Comparison of ENCODE assay signal across 14 mouse cellular contexts in the genomic region with DNA sequence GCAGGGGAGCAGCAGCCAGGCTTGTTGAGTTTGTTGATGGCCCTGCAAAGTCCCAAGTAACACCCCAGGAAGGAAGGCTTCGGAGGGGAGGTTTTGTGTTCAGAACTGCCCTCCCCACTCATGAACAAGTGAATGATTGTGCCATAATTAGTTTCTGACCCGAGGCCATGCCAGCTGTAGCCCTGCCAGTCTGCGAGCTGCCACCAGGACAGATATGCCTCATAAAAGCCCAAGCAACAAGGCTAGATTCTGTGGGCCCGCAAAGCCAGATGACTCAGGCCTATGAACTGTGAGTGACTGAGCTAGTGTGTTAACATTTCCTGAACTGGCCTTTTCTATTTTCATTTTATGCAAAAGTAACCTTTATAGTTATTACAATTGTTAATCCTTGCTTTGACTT. TPM values are rescaled to one million over a fixed set of nuclear protein-coding genes. Genes with fewer than 3 reads are reported as not detected.
DNase-seq lines count a peak whose midpoint lies in the region; ATAC-seq and TF ChIP-seq lines count a peak whose summit lies in the region.
"Had no signal": no experiment of that assay in that cellular context is flagged by ENCODE, and none has a peak within 500 bp of the region (broad histone marks: within the 10 kb centered on the region; RNA-seq: fewer than 3 reads in every experiment).

No protein-coding gene starts in this region.

- H3K4me2 ChIP-seq in lung, postnatal 0 days (replicated peaks; ENCODE audit: low read depth, low read length): no peak overlapping the region
- no peak overlapping the region for H3K4me2 ChIP-seq in kidney, embryonic 15.5 days
- H3K4me2 ChIP-seq: lung, embryonic 15.5 days had no signal

- TF ChIP-seq EP300 in lung, postnatal 0 days (IDR thresholded peaks at IDR 0.05): no peak

- no peaks in the 10 kb centered on the region for H3K36me3 ChIP-seq in lung, postnatal 0 days (ENCODE audit: insufficient read depth, low read length)
- H3K36me3 ChIP-seq in kidney, embryonic 15.5 days: no peaks in the 10 kb centered on the region
- H3K36me3 ChIP-seq: lung, embryonic 15.5 days had no signal

- 0 out of 2 replicates have a peak, but pooled peaks have one; percentile 8 for TF ChIP-seq CTCF in lung, postnatal 0 days (IDR thresholded peaks at IDR 0.05)

- no peaks in the 10 kb centered on the region for H3K27me3 ChIP-seq in lung, postnatal 0 days (replicated peaks; ENCODE audit: insufficient read depth, low read length)
- no peaks in the 10 kb centered on the region for H3K27me3 ChIP-seq in kidney, embryonic 15.5 days
- H3K27me3 ChIP-seq: lung, embryonic 15.5 days had no signal

- no peak for ATAC-seq in cerebellum, adult (ENCODE audit: insufficient number of reproducible peaks, low FRiP score, low TSS enrichment)
- no peak for ATAC-seq in lung, postnatal 0 days
- ATAC-seq in kidney, embryonic 15.5 days (replicated peaks; ENCODE audit: low FRiP score): no peak
- ATAC-seq in activated CD4-positive, CD25-positive, alpha-beta regulatory T cell, adult 4 months: no peak

- H3K9me3 ChIP-seq in lung, postnatal 0 days (ENCODE audit: low read length): no peaks in the 10 kb centered on the region
- no peaks in the 10 kb centered on the region for H3K9me3 ChIP-seq in kidney, embryonic 15.5 days (replicated peaks)
- H3K9me3 ChIP-seq: lung, embryonic 15.5 days had no signal

- no peak overlapping the region for H3K4me3 ChIP-seq in lung, postnatal 0 days (ENCODE audit: low read depth, low read length)
- H3K4me3 ChIP-seq in kidney, embryonic 15.5 days (replicated peaks): no peak overlapping the region
- H3K4me3 ChIP-seq: heart, adult 2 months; left cerebral cortex, adult 2 months; lung, embryonic 15.5 days had no signal

- H3K27ac ChIP-seq in lung, postnatal 0 days (ENCODE audit: low read length): no peak overlapping the region
- peak overlapping the region; percentile 27; the same call in 1 of the 2 replicates for H3K27ac ChIP-seq in kidney, embryonic 15.5 days
- H3K27ac ChIP-seq: heart, adult 2 months; left cerebral cortex, adult 2 months had no signal

- no peaks in the 10 kb centered on the region for H3K4me1 ChIP-seq in lung, postnatal 0 days (ENCODE audit: insufficient read depth, low read depth, low read length)
- peaks cover 5% of the 10 kb centered on the region for H3K4me1 ChIP-seq in kidney, embryonic 15.5 days

- 57% methylated on average over 4 of the region's 4 CpGs for WGBS in lung, postnatal 0 days
- WGBS in kidney, embryonic 15.5 days: 51% methylated on average over 4 of the region's 4 CpGs

- peak; percentile 1 for DNase-seq in cerebellum, adult 18-20 months
- DNase-seq in lung, postnatal 0 days (ENCODE audit: low spot score): peak; percentile 10
- no peak for DNase-seq in lung, postnatal 10 days
- DNase-seq in right cerebral cortex, postnatal 14 days: peak; percentile 4
- DNase-seq in spleen, postnatal 14 days (ENCODE audit: low spot score in 2 of 2): no peak
- DNase-seq: B cell, adult 2 months; embryo, embryonic 11 days; thymus, postnatal 36 days had no signal

- H3K9ac ChIP-seq in lung, postnatal 0 days (replicated peaks; ENCODE audit: low read depth): no peak overlapping the region
- no peak overlapping the region for H3K9ac ChIP-seq in kidney, embryonic 15.5 days
- H3K9ac ChIP-seq: lung, embryonic 15.5 days had no signal

RNA-seq across cellular contexts. Expression of gene Shroom4, which starts 48.3 kb away (rescaled TPM):
- polyA plus RNA-seq in lung, postnatal 0 days (2015; fragmentation: Nextera tagmentation; extraction: Ambion mirVana): 4.4 and 4.7 TPM in 2 replicates
- 6.8 and 7.2 TPM in 2 replicates for polyA plus RNA-seq in kidney, embryonic 15.5 days (2015; fragmentation: Nextera tagmentation; extraction: Ambion mirVana)
- polyA plus RNA-seq in activated CD4-positive, CD25-positive, alpha-beta regulatory T cell, adult 4 months (2017; shearing (Covaris generic)): under 1 TPM in 1 of 2 experiments, not detected in 1; 0.09 TPM

Comparison
In these comparisons a context has a peak if more than half of its experiments do, and no peak if none do; other contexts are left out.
1. DNase-seq: peak in cerebellum, adult 18-20 months (2 of 2), lung, postnatal 0 days (single experiment) and right cerebral cortex, postnatal 14 days (single experiment); none in lung, postnatal 10 days (single experiment) and spleen, postnatal 14 days (0 of 2).